Mouse (Mus musculus): ENCODE measurements around the gene Dclre1c. TPM values are rescaled to one million over a fixed set of nuclear protein-coding genes. Genes with fewer than 3 reads are reported as not detected.

The Dclre1c gene
- total and polyA plus RNA-seq, 2 experiments from 2014 or later: 6.8 to 9.5 TPM

- Histone ChIP-seq H3K27ac (ENCODE audit: low read depth, low read length) (peak overlapping the region; percentile 84), H3K4me2 (ENCODE audit: low read depth) (peak overlapping the region; percentile 53), H3K36me3 (ENCODE audit: insufficient read depth) (no peaks in the 10 kb centered on the region), H3K4me1 (ENCODE audit: insufficient read depth) (peaks cover 5% of the 10 kb centered on the region; the same call in 1 of the 2 replicates), H3K9me3 (ENCODE audit: low read length) (no peaks in the 10 kb centered on the region), H3K4me3 (ENCODE audit: low read depth, low read length) (peak overlapping the region; percentile 94), H3K9ac (peak overlapping the region; percentile 56), H3K27me3 (ENCODE audit: insufficient read depth, low read length) (no peaks in the 10 kb centered on the region)
- under 1% methylated on average over 46 of the region's 46 CpGs for WGBS
- peak; percentile 84 for ATAC-seq
- peak; percentile 82 for DNase-seq
- no peak for TF ChIP-seq CTCF (IDR thresholded peaks at IDR 0.05; ENCODE audit: low read depth)
Observed at GRCm38 (mm10) chr2:3474361-3474805, 50.5 kb downstream of the Dclre1c start.

- H3K4me3 ChIP-seq (ENCODE audit: low read depth, low read length): peak within 1 kb of the TSS; percentile 94
- peak; percentile 96 for ATAC-seq
- TF ChIP-seq CTCF (IDR thresholded peaks at IDR 0.05; ENCODE audit: low read depth): 0 out of 2 replicates have a peak, but pooled peaks have one; percentile 5
Observed at GRCm38 (mm10) chr2:3474861-3475283, 50.9 kb downstream of the Dclre1c start, which contains the start of gene Suv39h2. Gene Suv39h2 (minus strand): TSS chr2:3475031.

DNA sequence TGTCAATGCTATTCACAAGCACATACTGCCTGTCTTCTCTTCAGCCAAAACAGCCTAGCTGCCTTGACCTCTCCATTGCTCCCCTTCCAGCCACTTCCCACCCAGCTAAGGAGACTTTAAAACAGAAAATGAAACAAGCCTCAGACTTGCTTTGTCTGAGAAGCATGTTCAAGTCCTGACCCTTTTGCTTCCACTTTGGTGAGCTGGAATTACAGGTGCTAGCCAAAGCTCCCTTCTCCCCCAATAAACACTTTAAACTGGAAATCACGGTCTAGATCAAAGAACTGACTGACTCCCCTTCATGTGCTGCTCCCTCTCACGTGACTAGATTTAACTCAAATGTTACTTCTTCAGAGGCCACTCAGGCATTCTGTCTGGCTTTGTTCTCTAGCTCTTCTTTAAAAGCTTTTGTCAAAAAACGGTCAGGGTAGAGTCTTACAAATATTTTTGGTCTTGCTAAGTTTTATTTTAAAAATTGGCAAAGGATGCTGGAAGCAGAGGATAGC, 51.9 kb downstream of the Dclre1c start:
- no peak overlapping the region for H3K4me3 ChIP-seq (ENCODE audit: low read depth, low read length)
- no peaks in the 10 kb centered on the region for H3K27me3 ChIP-seq (ENCODE audit: insufficient read depth, low read length)
- peak overlapping the region; percentile 53 for H3K4me2 ChIP-seq (ENCODE audit: low read depth)
- H3K27ac ChIP-seq (ENCODE audit: low read depth, low read length): 0 out of 2 replicates have a peak overlapping the region, but pooled peaks have one; percentile 84
- H3K9me3 ChIP-seq (ENCODE audit: low read length): no peaks in the 10 kb centered on the region
- 50% methylated on average over 3 of the region's 3 CpGs for WGBS
- H3K36me3 ChIP-seq (ENCODE audit: insufficient read depth): no peaks in the 10 kb centered on the region
- DNase-seq (no peak), ATAC-seq (no peak)
- H3K4me1 ChIP-seq (ENCODE audit: insufficient read depth): peaks cover 5% of the 10 kb centered on the region; the same call in 1 of the 2 replicates
- no peak for TF ChIP-seq CTCF (IDR thresholded peaks at IDR 0.05; ENCODE audit: low read depth)
- H3K9ac ChIP-seq: no peak overlapping the region

More at GRCm38 (mm10) chr2:3474861-3475283, 50.9 kb downstream of the Dclre1c start, which contains the start of gene Suv39h2:
- WGBS: under 1% methylated on average over 38 of the region's 42 CpGs
- Histone ChIP-seq H3K9ac (peak within 1 kb of the TSS; percentile 56), H3K36me3 (ENCODE audit: insufficient read depth) (no peaks in the 10 kb centered on the region), H3K4me1 (ENCODE audit: insufficient read depth) (peaks cover 5% of the 10 kb centered on the region; the same call in 1 of the 2 replicates), H3K27ac (ENCODE audit: low read depth, low read length) (peak within 1 kb of the TSS; percentile 84), H3K9me3 (ENCODE audit: low read length) (no peaks in the 10 kb centered on the region), H3K4me2 (ENCODE audit: low read depth) (peak within 1 kb of the TSS; percentile 53), H3K27me3 (ENCODE audit: insufficient read depth, low read length) (no peaks in the 10 kb centered on the region)
- peak; percentile 97 for DNase-seq

DNA sequence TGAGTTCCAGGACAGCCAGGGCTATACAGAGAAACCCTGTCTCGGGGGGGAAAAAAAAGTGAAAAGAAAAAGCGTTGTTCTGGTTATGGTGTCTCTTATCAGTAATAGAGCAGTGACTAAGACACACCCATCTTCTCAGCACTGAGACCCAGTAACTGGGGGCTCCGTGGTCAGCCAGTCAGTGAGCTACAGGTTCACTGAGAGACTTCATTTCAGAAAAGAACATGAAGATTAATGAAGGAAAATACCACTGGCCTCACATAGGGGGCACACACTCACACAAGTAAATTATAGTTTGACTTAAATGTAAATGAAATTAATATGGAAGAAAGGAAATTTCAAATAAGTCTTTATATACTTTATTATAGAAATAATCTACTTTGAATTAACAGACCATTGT, 56.3 kb downstream of the Dclre1c start:
- no peaks in the 10 kb centered on the region for H3K27me3 ChIP-seq (ENCODE audit: insufficient read depth, low read length)
- no peaks in the 10 kb centered on the region for H3K36me3 ChIP-seq (ENCODE audit: insufficient read depth)
- no peak for ATAC-seq
- no peak overlapping the region for H3K4me2 ChIP-seq (ENCODE audit: low read depth)
- 92% methylated on average over 3 of the region's 3 CpGs for WGBS
- H3K4me3 ChIP-seq (ENCODE audit: low read depth, low read length): no peak overlapping the region
- H3K27ac ChIP-seq (ENCODE audit: low read depth, low read length): no peak overlapping the region
- H3K9me3 ChIP-seq (ENCODE audit: low read length): no peaks in the 10 kb centered on the region
- no peaks in the 10 kb centered on the region; the same call in 1 of the 2 replicates for H3K4me1 ChIP-seq (ENCODE audit: insufficient read depth)
- no peak for TF ChIP-seq CTCF (IDR thresholded peaks at IDR 0.05; ENCODE audit: low read depth)
- no peak for DNase-seq
- no peak overlapping the region for H3K9ac ChIP-seq

- no peak overlapping the region for H3K4me3 ChIP-seq (ENCODE audit: low read depth, low read length)
- TF ChIP-seq CTCF (IDR thresholded peaks at IDR 0.05; ENCODE audit: low read depth): no peak
- no peaks in the 10 kb centered on the region for H3K4me1 ChIP-seq (ENCODE audit: insufficient read depth)
- no peaks in the 10 kb centered on the region for H3K9me3 ChIP-seq (ENCODE audit: low read length)
- 53% methylated on average over 3 of the region's 3 CpGs for WGBS
- no peak overlapping the region for H3K27ac ChIP-seq (ENCODE audit: low read depth, low read length)
- H3K36me3 ChIP-seq (ENCODE audit: insufficient read depth): peaks cover 22% of the 10 kb centered on the region
- ATAC-seq: no peak; the same call in 1 of the 2 replicates
- no peaks in the 10 kb centered on the region for H3K27me3 ChIP-seq (ENCODE audit: insufficient read depth, low read length)
- no peak overlapping the region for H3K4me2 ChIP-seq (ENCODE audit: low read depth)
- H3K9ac ChIP-seq: no peak overlapping the region
- no peak for DNase-seq
Observed at GRCm38 (mm10) chr2:3489816-3490215, 65.9 kb downstream of the Dclre1c start.

DNA sequence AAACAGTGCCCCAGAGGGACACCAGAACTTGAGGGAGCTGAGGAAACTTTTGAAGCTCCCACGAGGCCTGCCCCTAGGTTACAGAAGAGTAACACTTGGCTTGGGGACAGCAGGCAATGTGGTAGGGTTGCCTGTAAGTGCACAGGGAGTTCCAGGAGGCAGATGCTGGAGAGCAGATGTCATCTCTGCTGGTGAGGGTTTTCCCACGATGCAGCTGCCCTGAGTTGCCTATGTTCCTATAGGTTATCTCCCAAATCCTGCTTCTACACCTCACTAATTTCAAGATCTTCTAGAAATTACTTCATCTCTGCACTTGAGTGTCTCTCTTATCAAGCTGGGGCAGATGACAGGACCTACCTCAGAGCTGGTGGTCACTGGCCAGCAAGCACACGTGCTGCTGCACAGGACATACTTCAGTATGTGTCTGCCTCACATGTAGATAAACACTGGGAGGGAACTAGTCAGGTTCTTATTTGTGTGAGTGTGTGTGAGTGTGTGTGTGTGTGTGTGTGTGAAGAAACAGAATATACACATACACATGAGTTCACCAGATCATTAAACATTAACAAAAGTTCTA, 70.0 kb downstream of the Dclre1c start:
- Histone ChIP-seq H3K36me3 (ENCODE audit: insufficient read depth) (peaks cover 49% of the 10 kb centered on the region), H3K9me3 (ENCODE audit: low read length) (no peaks in the 10 kb centered on the region), H3K27ac (ENCODE audit: low read depth, low read length) (no peak overlapping the region), H3K4me1 (ENCODE audit: insufficient read depth) (no peaks in the 10 kb centered on the region), H3K4me3 (ENCODE audit: low read depth, low read length) (no peak overlapping the region), H3K27me3 (ENCODE audit: insufficient read depth, low read length) (no peaks in the 10 kb centered on the region), H3K9ac (no peak overlapping the region), H3K4me2 (ENCODE audit: low read depth) (no peak overlapping the region)
- no peak for ATAC-seq
- TF ChIP-seq CTCF (IDR thresholded peaks at IDR 0.05; ENCODE audit: low read depth): no peak
- WGBS: 90% methylated on average over 3 of the region's 3 CpGs
- DNase-seq: no peak

DNA sequence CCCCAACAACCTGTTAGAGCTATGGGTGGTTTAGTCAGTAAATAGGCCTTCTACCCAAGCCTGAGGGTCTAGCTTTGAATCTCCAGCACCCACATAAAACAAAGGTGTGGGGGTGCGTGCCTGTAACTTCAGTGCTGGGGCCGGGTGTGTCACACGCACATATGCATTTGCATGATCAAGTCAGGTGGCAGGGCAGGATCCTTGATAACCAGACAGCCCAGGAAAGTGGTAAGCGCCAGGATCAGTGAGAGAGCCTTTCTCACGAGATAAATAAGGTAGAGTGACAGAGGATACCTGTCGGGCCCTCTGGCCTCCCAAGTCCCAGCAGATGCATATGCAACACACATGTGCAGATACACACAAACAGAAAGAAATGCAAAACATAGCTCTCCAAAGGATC, 75.6 kb downstream of the Dclre1c start:
- ATAC-seq (no peak), DNase-seq (no peak)
- H3K36me3 ChIP-seq (ENCODE audit: insufficient read depth): peaks cover 55% of the 10 kb centered on the region
- H3K4me1 ChIP-seq (ENCODE audit: insufficient read depth): no peaks in the 10 kb centered on the region
- H3K9ac ChIP-seq: no peak overlapping the region
- no peaks in the 10 kb centered on the region for H3K9me3 ChIP-seq (ENCODE audit: low read length)
- no peak overlapping the region for H3K27ac ChIP-seq (ENCODE audit: low read depth, low read length)
- no peak overlapping the region for H3K4me2 ChIP-seq (ENCODE audit: low read depth)
- H3K4me3 ChIP-seq (ENCODE audit: low read depth, low read length): no peak overlapping the region
- WGBS: 96% methylated on average over 6 of the region's 6 CpGs
- no peaks in the 10 kb centered on the region for H3K27me3 ChIP-seq (ENCODE audit: insufficient read depth, low read length)
- TF ChIP-seq CTCF (IDR thresholded peaks at IDR 0.05; ENCODE audit: low read depth): no peak

All from forebrain, postnatal 0 days (tissue).